Mouse (Mus musculus) urinary bladder, adult 2 months (tissue): Measurements from ENCODE around the gene Zcchc18. TPM values are rescaled to one million over a fixed set of nuclear protein-coding genes. Genes with fewer than 3 reads are reported as not detected.

Experiments used
- polyA plus RNA-seq: library from polyadenylated mRNA; depleted of rRNA; stranded (reverse); fragments of >200 nt; gene quantifications from 2 replicates; pipeline ENCODE4 v1.2.3, GENCODE M21; 2012; rRNA removed

Zcchc18 gene
- polyA plus RNA-seq, 1 experiment, result 1.5 TPM

Other genes with a start within 250 kb of the Zcchc18 start
- 171 and 201 TPM in 2 replicates for gene Morf4l2, start 249.5 kb upstream of the Zcchc18 start, polyA plus RNA-seq
- gene Glra4, start 213.0 kb upstream of the Zcchc18 start, polyA plus RNA-seq, result not detected in 2 replicates
- 22.3 and 23.9 TPM in 2 replicates for gene Plp1, start 170.5 kb upstream of the Zcchc18 start, polyA plus RNA-seq
- gene Rab9b, start 124.4 kb upstream of the Zcchc18 start, polyA plus RNA-seq, result 0.04 and 0.07 TPM in 2 replicates
- not detected in 2 replicates for gene H2bfm, start 65.8 kb upstream of the Zcchc18 start, polyA plus RNA-seq
- gene Tmsb15b2, start 17.7 kb upstream of the Zcchc18 start, polyA plus RNA-seq, result 2.7 and 3.7 TPM in 2 replicates
- 6.9 and 7.0 TPM in 2 replicates for gene Tmsb15l, start 16.3 kb upstream of the Zcchc18 start, polyA plus RNA-seq
- gene Tmsb15b1, start 16.3 kb upstream of the Zcchc18 start, polyA plus RNA-seq, result 7.1 and 8.3 TPM in 2 replicates
- 5.9 and 6.8 TPM in 2 replicates for gene Slc25a53, start 45.1 kb downstream of the Zcchc18 start, polyA plus RNA-seq
- gene Fam199x, start 56.4 kb downstream of the Zcchc18 start, polyA plus RNA-seq, result 2.7 and 3.2 TPM in 2 replicates
- not detected in 2 replicates for gene Esx1, start 128.9 kb downstream of the Zcchc18 start, polyA plus RNA-seq